Mouse (Mus musculus): ENCODE measurements around the gene Dcaf15. TPM values are rescaled to one million over a fixed set of nuclear protein-coding genes. Genes with fewer than 3 reads are reported as not detected.

The Dcaf15 gene
- polyA plus RNA-seq, 1 experiment from 2014 or later: 19.4 TPM

DNA sequence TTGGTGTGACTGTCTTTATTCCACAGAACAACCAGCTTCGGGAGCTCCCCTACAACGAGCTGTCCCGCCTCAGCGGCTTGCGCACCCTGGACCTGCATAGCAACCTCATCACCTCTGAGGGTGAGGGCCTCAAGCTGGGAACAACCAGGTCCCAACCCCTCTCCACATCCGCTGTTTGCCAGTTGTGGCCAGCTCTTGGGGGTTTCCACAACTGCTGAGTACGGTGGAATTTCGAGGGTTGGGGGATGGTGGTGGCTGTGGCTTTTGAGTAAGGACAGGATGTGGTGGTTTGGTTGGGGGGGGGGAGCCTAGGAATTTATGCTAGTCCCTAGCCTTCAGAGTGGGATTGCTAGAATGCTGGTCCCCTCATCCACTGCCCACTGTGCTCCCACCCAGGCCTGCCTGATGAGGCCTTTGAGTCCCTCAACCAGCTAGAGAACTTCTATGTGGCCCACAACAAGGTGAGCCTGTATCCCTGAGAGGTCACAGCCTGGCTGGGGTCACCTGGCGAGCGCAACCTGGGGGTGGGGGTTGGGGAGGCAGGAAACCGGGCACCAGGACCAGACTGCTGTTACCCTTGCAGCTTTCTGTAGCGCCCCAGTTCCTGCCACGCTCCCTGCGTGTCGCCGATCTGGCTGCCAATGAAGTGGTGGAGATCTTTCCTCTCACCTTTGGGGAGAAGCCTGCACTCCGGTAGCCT lies 22.8 kb upstream of the Dcaf15 start:
- Histone ChIP-seq H3K27me3 (peaks cover 5% of the 10 kb centered on the region; the same call in 1 of the 2 replicates), H3K9ac (no peak overlapping the region), H3K36me3 (replicated peaks) (peaks cover 7% of the 10 kb centered on the region), H3K9me3 (no peaks in the 10 kb centered on the region), H3K4me3 (replicated peaks) (no peak overlapping the region), H3K27ac (no peak overlapping the region), H3K4me1 (peaks cover 6% of the 10 kb centered on the region; the same call in 1 of the 2 replicates), H3K4me2 (no peak overlapping the region)
- no peak for ATAC-seq (ENCODE audit: low FRiP score)
- 74% methylated on average over 17 of the region's 17 CpGs for WGBS

DNA sequence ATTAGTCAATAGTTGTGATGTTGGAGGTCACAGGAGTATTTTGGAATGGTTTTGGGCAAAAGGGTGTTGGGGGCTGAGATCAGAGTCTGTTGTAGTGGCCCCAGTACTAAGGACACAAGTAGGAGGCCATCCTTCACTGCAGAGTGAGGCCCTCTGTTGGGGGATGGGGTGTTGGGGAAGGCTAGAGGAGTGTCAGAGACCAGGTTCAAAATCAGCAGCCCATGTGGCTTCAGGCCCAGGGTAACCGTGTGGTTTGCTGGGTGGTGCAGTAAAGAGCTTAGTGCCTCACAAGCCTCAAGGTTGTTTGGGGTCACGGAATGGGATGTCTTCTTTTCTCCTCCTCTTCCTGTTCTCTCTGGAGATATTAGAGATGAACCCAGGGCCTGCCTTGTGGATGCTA lies 22.2 kb upstream of the Dcaf15 start:
- ATAC-seq (ENCODE audit: low FRiP score): no peak
- no peak overlapping the region for H3K27ac ChIP-seq
- H3K4me2 ChIP-seq: no peak overlapping the region
- no peaks in the 10 kb centered on the region for H3K9me3 ChIP-seq
- H3K9ac ChIP-seq: no peak overlapping the region
- H3K4me3 ChIP-seq (replicated peaks): no peak overlapping the region
- WGBS: 78% methylated on average over 2 of the region's 2 CpGs
- peaks cover 5% of the 10 kb centered on the region; the same call in 1 of the 2 replicates for H3K27me3 ChIP-seq
- peaks cover 6% of the 10 kb centered on the region; the same call in 1 of the 2 replicates for H3K4me1 ChIP-seq
- 0 out of 2 replicates have a peak, but pooled peaks cover 1% of the 10 kb centered on the region for H3K36me3 ChIP-seq (replicated peaks)

DNA sequence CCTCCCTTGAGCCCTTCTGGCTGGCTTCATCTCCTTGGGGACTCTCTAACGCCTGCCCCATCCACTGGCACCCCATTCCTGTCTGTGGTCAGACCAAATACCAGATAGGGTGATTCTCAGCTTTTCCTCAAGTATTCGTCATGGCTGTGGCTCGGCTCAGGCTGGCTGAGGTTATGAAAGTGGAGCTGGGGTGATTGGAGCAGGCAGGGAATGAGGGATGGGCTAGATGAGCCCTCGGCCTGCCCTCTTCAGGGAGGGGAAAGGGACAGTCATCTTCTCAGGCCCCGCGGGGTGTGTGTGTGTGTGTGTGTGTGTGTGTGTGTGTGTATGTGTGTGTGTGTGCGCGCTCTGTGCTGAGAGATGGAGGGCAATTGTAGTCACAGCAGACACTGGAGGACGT lies 21.1 kb upstream of the Dcaf15 start, which contains the start of gene Podnl1:
Podnl1 (plus strand) TSS at position 334 of the 400 bp plus-strand sequence.
- Histone ChIP-seq H3K36me3 (replicated peaks) (no peaks in the 10 kb centered on the region), H3K4me2 (no peak within 1 kb of the TSS), H3K27me3 (peaks cover 2% of the 10 kb centered on the region; the same call in 1 of the 2 replicates), H3K9ac (no peak within 1 kb of the TSS), H3K27ac (no peak within 1 kb of the TSS), H3K9me3 (no peaks in the 10 kb centered on the region), H3K4me3 (replicated peaks) (no peak within 1 kb of the TSS), H3K4me1 (peaks cover 3% of the 10 kb centered on the region; the same call in 1 of the 2 replicates)
- no peak for ATAC-seq (ENCODE audit: low FRiP score)
- WGBS: 66% methylated on average over 9 of the region's 9 CpGs

DNA sequence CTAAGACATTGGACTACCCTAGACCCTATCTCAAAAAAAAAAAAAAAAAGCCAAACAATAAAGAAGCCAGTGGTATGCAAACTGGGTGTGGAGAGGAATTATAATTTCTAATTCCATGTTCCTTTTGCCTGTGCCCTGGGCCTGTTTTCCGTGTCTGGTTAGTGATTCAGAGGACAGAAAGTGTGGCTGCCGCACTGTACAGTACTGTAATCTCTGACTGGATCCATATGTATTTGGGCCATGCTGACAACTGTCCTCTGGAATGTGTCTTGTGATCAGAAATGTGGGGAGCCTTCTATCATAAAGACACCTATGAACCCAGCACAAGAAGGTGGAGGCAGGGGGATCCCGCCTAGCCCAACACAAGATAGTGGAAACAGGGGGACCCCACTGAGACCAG lies 17.6 kb upstream of the Dcaf15 start:
- Histone ChIP-seq H3K4me2 (no peak overlapping the region), H3K27ac (no peak overlapping the region), H3K9ac (no peak overlapping the region), H3K27me3 (no peaks in the 10 kb centered on the region), H3K36me3 (replicated peaks) (no peaks in the 10 kb centered on the region), H3K4me1 (no peaks in the 10 kb centered on the region), H3K4me3 (replicated peaks) (no peak overlapping the region), H3K9me3 (0 out of 2 replicates have a peak, but pooled peaks cover 4% of the 10 kb centered on the region)
- ATAC-seq (ENCODE audit: low FRiP score): no peak
- WGBS: 86% methylated on average over 3 of the region's 3 CpGs

DNA sequence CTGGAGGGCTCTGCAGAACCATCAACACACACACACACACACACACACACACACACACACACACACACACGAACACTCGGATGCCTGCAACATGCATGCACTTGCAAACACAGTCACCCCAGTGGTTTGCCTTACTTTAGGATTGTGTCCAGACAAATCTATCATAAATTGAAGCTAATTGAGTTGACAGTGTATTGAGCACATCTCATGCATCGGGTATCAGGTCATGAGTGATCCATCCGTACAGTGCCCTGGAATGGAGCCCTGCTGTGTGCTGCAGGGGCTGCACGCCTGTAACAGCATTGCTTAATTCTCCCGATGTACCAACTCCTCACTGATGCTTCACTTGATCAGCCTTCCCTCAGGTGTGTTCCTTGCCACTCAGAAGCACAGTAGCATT lies 11.1 kb upstream of the Dcaf15 start:
- H3K9me3 ChIP-seq: 0 out of 2 replicates have a peak, but pooled peaks cover 4% of the 10 kb centered on the region
- no peaks in the 10 kb centered on the region for H3K36me3 ChIP-seq (replicated peaks)
- H3K9ac ChIP-seq: no peak overlapping the region
- no peaks in the 10 kb centered on the region for H3K4me1 ChIP-seq
- 88% methylated on average over 6 of the region's 6 CpGs for WGBS
- ATAC-seq (ENCODE audit: low FRiP score): no peak
- H3K27me3 ChIP-seq: no peaks in the 10 kb centered on the region
- H3K4me3 ChIP-seq (replicated peaks): no peak overlapping the region
- H3K4me2 ChIP-seq: no peak overlapping the region
- no peak overlapping the region for H3K27ac ChIP-seq

DNA sequence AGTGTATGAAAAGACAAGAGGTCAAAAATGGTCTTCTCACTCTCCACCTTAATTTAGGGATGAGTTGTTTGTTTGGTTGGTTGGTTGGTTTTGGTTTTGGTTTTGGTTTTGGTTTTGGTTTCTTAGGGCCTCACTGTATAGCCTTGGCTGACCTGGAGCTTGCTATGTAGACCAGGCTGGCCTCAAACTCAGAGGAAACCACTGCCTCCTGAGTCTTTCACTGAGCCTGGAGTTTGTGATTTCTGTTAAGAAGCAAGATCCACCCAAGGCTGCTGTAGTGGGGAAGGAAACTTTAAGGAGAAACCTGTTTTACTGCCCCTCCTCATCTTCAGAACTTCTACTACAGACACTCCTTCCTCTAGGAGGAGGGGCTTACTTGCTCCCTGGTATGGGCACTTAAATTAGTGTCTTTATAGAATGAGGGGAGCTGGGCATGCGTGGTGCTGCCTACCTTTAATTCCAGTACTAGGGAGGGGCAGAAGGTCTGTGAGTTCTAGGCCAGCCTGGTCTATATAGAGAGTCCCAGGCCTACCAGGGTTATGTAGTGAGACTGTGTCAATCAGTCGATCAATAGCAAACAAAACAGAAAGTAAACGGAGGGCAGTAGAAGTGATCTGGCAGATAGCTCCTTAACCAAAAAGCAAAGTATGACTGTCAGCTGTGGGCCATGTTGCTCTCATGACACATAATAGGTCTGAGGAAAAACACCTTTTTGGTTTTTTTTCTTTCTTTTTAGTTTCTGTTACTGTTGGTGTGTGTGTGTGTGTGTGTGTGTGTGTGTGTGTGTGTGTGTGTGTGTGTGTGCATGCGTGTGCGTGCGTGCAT lies 1.9 kb upstream of the Dcaf15 start:
- Histone ChIP-seq H3K27ac (no peak overlapping the region), H3K4me2 (no peak overlapping the region), H3K36me3 (replicated peaks) (peaks cover 12% of the 10 kb centered on the region), H3K27me3 (no peaks in the 10 kb centered on the region), H3K9me3 (0 out of 2 replicates have a peak, but pooled peaks cover 4% of the 10 kb centered on the region), H3K4me3 (replicated peaks) (no peak overlapping the region), H3K4me1 (peaks cover 35% of the 10 kb centered on the region), H3K9ac (no peak overlapping the region)
- 92% methylated on average over 6 of the region's 6 CpGs for WGBS
- no peak for ATAC-seq (ENCODE audit: low FRiP score)

DNA sequence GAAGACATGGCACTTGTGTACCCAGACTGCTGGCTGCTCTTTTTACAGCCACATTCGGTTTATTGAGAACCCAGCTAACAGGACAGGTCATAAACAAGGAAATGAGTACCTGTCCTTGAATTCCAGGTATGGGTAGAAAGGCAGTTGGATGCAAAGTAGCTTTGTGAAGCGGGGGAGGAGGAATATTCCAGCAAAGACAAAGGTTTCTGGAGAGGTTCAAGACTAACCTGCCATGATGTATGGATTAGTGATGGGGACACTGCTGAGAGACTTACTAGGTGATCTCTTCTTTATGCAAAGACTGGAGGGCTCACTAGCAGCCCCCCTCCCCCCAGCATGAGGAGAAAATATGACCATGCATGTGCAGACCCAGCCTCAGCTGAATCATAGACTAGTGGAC lies 1.1 kb upstream of the Dcaf15 start:
- no peak overlapping the region for H3K9ac ChIP-seq
- ATAC-seq (ENCODE audit: low FRiP score): no peak
- peaks cover 38% of the 10 kb centered on the region for H3K4me1 ChIP-seq
- 81% methylated on average over 2 of the region's 2 CpGs for whole genome bisulfite sequencing
- no peaks in the 10 kb centered on the region for H3K27me3 ChIP-seq
- peaks cover 16% of the 10 kb centered on the region for H3K36me3 ChIP-seq (replicated peaks)
- peak overlapping the region; percentile 53; the same call in 1 of the 2 replicates for H3K4me2 ChIP-seq
- H3K4me3 ChIP-seq (replicated peaks): no peak overlapping the region
- H3K27ac ChIP-seq: no peak overlapping the region
- 0 out of 2 replicates have a peak, but pooled peaks cover 4% of the 10 kb centered on the region for H3K9me3 ChIP-seq

DNA sequence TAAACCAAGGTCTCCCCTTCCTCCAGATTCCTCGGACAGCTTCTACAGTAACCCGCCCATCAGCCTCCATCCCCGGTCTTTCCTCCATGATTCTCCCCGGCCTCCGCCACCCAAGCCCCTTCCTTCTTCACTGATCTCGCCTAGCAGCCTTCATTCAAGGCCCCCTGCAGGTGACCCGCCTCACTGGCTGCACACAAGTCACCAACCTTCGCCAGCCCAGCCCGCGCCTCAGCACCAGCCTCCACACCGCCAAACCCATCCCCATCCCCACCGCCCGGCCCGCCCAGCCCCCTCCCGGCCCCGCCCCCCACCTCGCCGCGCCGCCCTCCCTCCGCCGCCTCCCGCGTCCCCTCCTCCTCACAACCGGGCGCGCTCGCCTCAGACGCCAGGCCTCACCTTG lies 347 bp downstream of the Dcaf15 start:
- under 1% methylated on average over 27 of the region's 29 CpGs for WGBS
- Histone ChIP-seq H3K9me3 (0 out of 2 replicates have a peak, but pooled peaks cover 4% of the 10 kb centered on the region), H3K4me3 (replicated peaks) (peak overlapping the region; percentile 74), H3K36me3 (replicated peaks) (peaks cover 28% of the 10 kb centered on the region), H3K27ac (peak overlapping the region; percentile 93), H3K27me3 (no peaks in the 10 kb centered on the region), H3K4me1 (peaks cover 38% of the 10 kb centered on the region), H3K4me2 (peak overlapping the region; percentile 86), H3K9ac (peak overlapping the region; percentile 80)
- ATAC-seq (ENCODE audit: low FRiP score): peak; percentile 81

DNA sequence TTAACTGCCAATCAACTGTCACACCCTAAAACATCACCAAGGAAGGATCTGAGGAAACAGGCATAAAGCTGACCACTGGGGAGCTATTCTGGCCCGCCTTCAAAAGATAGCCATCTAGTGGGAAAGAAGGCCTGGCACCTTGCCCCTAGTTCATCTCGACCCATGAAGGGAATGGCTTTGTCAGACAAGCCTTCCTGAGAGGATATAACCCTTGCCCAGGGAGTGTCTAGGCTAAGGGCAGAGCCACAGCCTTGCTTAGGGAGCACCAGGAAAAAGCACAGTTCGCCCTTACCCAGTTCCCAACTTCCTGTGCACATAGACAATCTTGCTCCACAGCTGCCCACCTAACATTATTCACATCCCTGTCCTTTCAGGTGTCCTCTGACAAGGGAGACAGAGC lies 967 bp downstream of the Dcaf15 start:
- 67% methylated on average over 3 of the region's 3 CpGs for WGBS
- no peak for ATAC-seq (ENCODE audit: low FRiP score)
- Histone ChIP-seq H3K4me3 (replicated peaks) (peak overlapping the region; percentile 74), H3K4me1 (peaks cover 38% of the 10 kb centered on the region), H3K36me3 (replicated peaks) (peaks cover 34% of the 10 kb centered on the region), H3K27me3 (no peaks in the 10 kb centered on the region), H3K4me2 (peak overlapping the region; percentile 86), H3K27ac (peak overlapping the region; percentile 93), H3K9ac (peak overlapping the region; percentile 80), H3K9me3 (0 out of 2 replicates have a peak, but pooled peaks cover 4% of the 10 kb centered on the region)

DNA sequence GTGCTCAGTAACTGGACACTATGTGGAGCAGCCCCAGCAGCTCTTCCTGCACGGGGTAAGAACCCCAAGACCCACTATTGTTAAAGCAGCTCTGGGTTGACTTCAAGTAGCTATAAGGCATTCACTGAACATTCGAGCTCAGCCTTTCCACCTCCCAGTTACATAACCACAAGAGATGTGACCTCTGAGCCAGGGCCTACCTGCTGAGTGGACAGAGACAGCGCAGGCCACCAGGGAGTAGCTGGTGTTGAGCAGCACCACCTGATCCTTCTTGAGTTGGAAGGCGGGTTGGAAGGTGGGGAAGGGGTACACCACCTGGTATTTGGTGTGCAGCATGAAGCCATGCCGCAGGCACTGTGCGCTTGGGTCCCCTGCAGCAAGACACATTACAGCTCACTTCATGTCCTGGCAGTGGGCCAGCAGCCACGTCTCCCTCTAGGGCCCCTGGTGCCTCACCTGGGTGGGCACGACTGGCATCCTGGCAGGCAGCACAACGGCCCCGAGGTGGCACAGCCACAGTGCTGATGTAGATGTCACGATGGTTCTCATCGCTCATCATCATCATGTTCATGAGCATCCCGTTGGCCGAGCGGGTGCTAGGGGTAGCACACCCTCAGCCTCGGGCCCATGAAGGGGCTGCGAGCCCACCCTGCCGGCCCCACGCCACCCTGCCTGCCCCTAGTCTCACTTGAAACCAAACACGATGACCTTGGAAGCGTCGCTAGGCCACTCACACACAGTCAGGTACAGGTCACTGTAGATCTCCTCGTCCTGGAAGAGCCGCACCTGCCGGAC lies 2.9 kb downstream of the Dcaf15 start:
- 95% methylated on average over 25 of the region's 25 CpGs for WGBS
- Histone ChIP-seq H3K36me3 (replicated peaks) (peaks cover 53% of the 10 kb centered on the region), H3K4me3 (replicated peaks) (no peak overlapping the region), H3K4me1 (peaks cover 38% of the 10 kb centered on the region), H3K27me3 (no peaks in the 10 kb centered on the region), H3K9me3 (no peaks in the 10 kb centered on the region), H3K4me2 (no peak overlapping the region), H3K9ac (no peak overlapping the region), H3K27ac (no peak overlapping the region)
- no peak for ATAC-seq (ENCODE audit: low FRiP score)

DNA sequence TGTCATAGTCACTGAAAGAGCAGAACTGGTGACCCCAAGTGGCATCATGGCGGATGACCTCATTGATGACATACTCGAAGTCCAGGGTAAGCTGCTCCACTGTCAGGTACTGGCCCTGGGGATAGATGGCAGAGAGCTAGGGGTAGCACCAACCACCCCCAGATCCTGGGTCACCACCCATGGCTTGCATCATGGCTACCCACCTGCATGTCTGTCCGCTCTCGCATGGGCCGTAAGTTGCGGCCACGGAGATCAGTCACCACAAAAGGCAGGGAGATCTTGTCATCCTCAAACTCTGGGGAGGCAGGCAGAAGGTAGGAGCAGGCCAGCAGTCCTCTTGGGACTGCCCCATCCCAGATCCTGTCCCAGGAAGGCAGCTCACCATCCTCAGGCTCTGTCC lies 6.2 kb downstream of the Dcaf15 start:
- H3K4me1 ChIP-seq: peaks cover 21% of the 10 kb centered on the region
- H3K4me2 ChIP-seq: no peak overlapping the region
- peaks cover 86% of the 10 kb centered on the region for H3K36me3 ChIP-seq (replicated peaks)
- no peak overlapping the region for H3K27ac ChIP-seq
- 95% methylated on average over 7 of the region's 7 CpGs for WGBS
- no peak overlapping the region for H3K9ac ChIP-seq
- ATAC-seq (ENCODE audit: low FRiP score): no peak
- no peaks in the 10 kb centered on the region for H3K9me3 ChIP-seq
- no peak overlapping the region for H3K4me3 ChIP-seq (replicated peaks)
- no peaks in the 10 kb centered on the region for H3K27me3 ChIP-seq

DNA sequence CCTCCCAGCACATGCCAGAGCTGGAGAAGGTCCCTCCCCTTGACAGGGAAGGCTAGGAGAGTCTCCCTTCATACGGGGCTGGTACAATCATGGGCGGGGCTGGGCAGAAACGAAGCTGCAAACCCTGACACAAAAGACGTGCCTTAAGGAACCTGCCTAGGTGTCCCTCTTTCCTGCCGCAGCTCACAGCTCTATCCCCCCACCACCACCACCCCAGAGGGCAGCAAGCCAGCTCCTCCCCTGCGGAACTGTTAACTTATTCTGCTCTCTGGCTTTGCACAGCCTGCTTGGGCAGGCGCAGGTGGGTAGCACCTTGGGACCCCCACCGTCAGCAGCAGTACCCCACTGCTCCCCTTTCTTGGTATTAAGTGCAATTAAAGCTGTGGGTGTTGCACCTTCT lies 8.5 kb downstream of the Dcaf15 start:
- Histone ChIP-seq H3K4me2 (no peak overlapping the region), H3K36me3 (replicated peaks) (peaks cover 92% of the 10 kb centered on the region), H3K27ac (no peak overlapping the region), H3K4me1 (no peaks in the 10 kb centered on the region), H3K4me3 (replicated peaks) (no peak overlapping the region), H3K27me3 (no peaks in the 10 kb centered on the region), H3K9ac (no peak overlapping the region), H3K9me3 (no peaks in the 10 kb centered on the region)
- WGBS: 68% methylated on average over 8 of the region's 8 CpGs
- ATAC-seq (ENCODE audit: low FRiP score): no peak

All from forebrain, embryonic 12.5 days (tissue).